In genomic region chr6:126142741-126143140, GRCm38 (mm10) we compare ENCODE assay signal across 17 mouse cellular contexts. TPM values are rescaled to one million over a fixed set of nuclear protein-coding genes. Genes with fewer than 3 reads are reported as not detected.
DNase-seq lines count a peak whose midpoint lies in the region; ATAC-seq lines count a peak whose summit lies in the region.
"Had no signal": no experiment of that assay in that cellular context is flagged by ENCODE, and none has a peak within 500 bp of the region (broad histone marks: within the 10 kb centered on the region; RNA-seq: fewer than 3 reads in every experiment).

No protein-coding gene starts in this region.

- H3K4me1 ChIP-seq in heart, embryonic 10.5 days, result peaks cover 47% of the 10 kb centered on the region
- peaks cover 33% of the 10 kb centered on the region for H3K4me1 ChIP-seq in embryonic facial prominence, embryonic 15.5 days
- H3K4me1 ChIP-seq: forebrain, embryonic 13.5 days; megakaryocyte, embryonic 14.5 days had no signal

- DNase-seq in heart, embryonic 10.5 days (ENCODE audit: low spot score), result no peak
- DNase-seq in heart, postnatal 10 days, result no peak
- DNase-seq in layer of hippocampus, adult 11-12 months (ENCODE audit: low spot score), result peak; percentile 25
- no peak for DNase-seq in layer of hippocampus, postnatal 36 days
- peak; percentile 25 for DNase-seq in brain, adult 2 months (ENCODE audit: low read depth, low spot score)
- no peak for DNase-seq in right cerebral cortex, postnatal 25 days
- DNase-seq: adrenal gland, adult 2 months; cerebellum, adult 8-10 months; right cerebral cortex, adult 18-20 months had no signal

- intact Hi-C loops in heart, postnatal 10 days (cut with DNase I), result loop anchor here (2.0 kb wide), 1 partner anchor 40 kb away; no protein-coding TSS in a partner anchor

- no peaks in the 10 kb centered on the region for H3K9me3 ChIP-seq in heart, embryonic 10.5 days
- no peaks in the 10 kb centered on the region for H3K9me3 ChIP-seq in embryonic facial prominence, embryonic 15.5 days (replicated peaks)
- H3K9me3 ChIP-seq: forebrain, embryonic 13.5 days; megakaryocyte, embryonic 14.5 days; neural tube, embryonic 15.5 days had no signal

- no peak overlapping the region for H3K9ac ChIP-seq in embryonic facial prominence, embryonic 15.5 days
- H3K9ac ChIP-seq: forebrain, embryonic 13.5 days; liver, embryonic 14.5 days; neural tube, embryonic 15.5 days had no signal

- H3K27me3 ChIP-seq in heart, embryonic 10.5 days (ENCODE audit: insufficient read depth, poor library complexity, severe bottlenecking), result no peaks in the 10 kb centered on the region
- no peaks in the 10 kb centered on the region for H3K27me3 ChIP-seq in embryonic facial prominence, embryonic 15.5 days
- H3K27me3 ChIP-seq: forebrain, embryonic 13.5 days; neural tube, embryonic 15.5 days had no signal

- H3K27ac ChIP-seq in heart, embryonic 10.5 days, result peak overlapping the region; percentile 62
- H3K27ac ChIP-seq in embryonic facial prominence, embryonic 15.5 days (replicated peaks), result 0 out of 2 replicates have a peak overlapping the region, but pooled peaks have one; percentile 28
- H3K27ac ChIP-seq: forebrain, embryonic 13.5 days; liver, embryonic 14.5 days; neural tube, embryonic 15.5 days had no signal

- H3K36me3 ChIP-seq in heart, embryonic 10.5 days, result no peaks in the 10 kb centered on the region
- 0 out of 2 replicates have a peak, but pooled peaks cover 3% of the 10 kb centered on the region for H3K36me3 ChIP-seq in embryonic facial prominence, embryonic 15.5 days
- H3K36me3 ChIP-seq: neural tube, embryonic 15.5 days had no signal

- no peak overlapping the region for H3K4me2 ChIP-seq in embryonic facial prominence, embryonic 15.5 days (replicated peaks)
- H3K4me2 ChIP-seq: forebrain, embryonic 13.5 days; neural tube, embryonic 15.5 days had no signal

- no peak for ATAC-seq in embryonic facial prominence, embryonic 15.5 days (ENCODE audit: insufficient number of reproducible peaks, low FRiP score, low TSS enrichment, low read depth)
- ATAC-seq: forebrain, embryonic 13.5 days; intestine, embryonic 16.5 days had no signal

- no peak overlapping the region for H3K4me3 ChIP-seq in heart, embryonic 10.5 days
- no peak overlapping the region for H3K4me3 ChIP-seq in embryonic facial prominence, embryonic 15.5 days (replicated peaks)
- H3K4me3 ChIP-seq: forebrain, embryonic 13.5 days; megakaryocyte, embryonic 14.5 days; neural tube, embryonic 15.5 days had no signal

- WGBS in heart, embryonic 10.5 days, result 45% methylated on average over 3 of the region's 3 CpGs
- 46% methylated on average over 3 of the region's 3 CpGs for WGBS in embryonic facial prominence, embryonic 15.5 days

RNA-seq across cellular contexts. Expression of gene Ntf3, which starts 24.0 kb away (rescaled TPM):
- polyA plus RNA-seq in heart, embryonic 10.5 days (2016; fragmentation: Nextera tagmentation; extraction: Ambion mirVana), result 11.0 and 12.8 TPM in 2 replicates
- total RNA-seq in heart, postnatal 10 days (2021), result 1 to 10 TPM; 3.7 to 4.3 TPM
- 10 to 100 TPM; 11.3 to 12.9 TPM for total RNA-seq in layer of hippocampus, postnatal 36 days (2021)
- polyA plus RNA-seq in embryonic facial prominence, embryonic 15.5 days (2015; fragmentation: Nextera tagmentation; extraction: Ambion mirVana), result 18.7 and 18.9 TPM in 2 replicates
- total RNA-seq: monocyte, adult 5-6 weeks had no signal
- polyA plus RNA-seq: C2C12 had no signal

Comparison
In these comparisons a context has a peak if more than half of its experiments do, and no peak if none do; other contexts are left out.
1. DNase-seq: peak in layer of hippocampus, adult 11-12 months (single experiment) and brain, adult 2 months (single experiment); none in heart, embryonic 10.5 days (single experiment), heart, postnatal 10 days (0 of 2), layer of hippocampus, postnatal 36 days (0 of 2) and right cerebral cortex, postnatal 25 days (single experiment).